Mouse (Mus musculus) hindbrain, embryonic 14.5 days (tissue): ENCODE data around the gene Fam192a. TPM values are rescaled to one million over a fixed set of nuclear protein-coding genes. Genes with fewer than 3 reads are reported as not detected.

Experiments
- ATAC-seq: fragments of 200-750 bp; cut with Nextera tagmentation; 2 replicates; pipeline ENCODE4 v1.8.0; 2017; ENCODE audit warnings: moderate number of reproducible peaks, mild to moderate bottlenecking, moderate TSS enrichment, moderate library complexity; ENCODE audit not compliant: low FRiP score
- DNase-seq: peaks from one replicate; pipeline ENCODE4 v3.0.0-alpha.2; 2015; ENCODE audit warnings: low spot score
- H3K27ac ChIP-seq: fragments of 300-500 bp; sonication (generic); 2 replicates; pipeline ENCODE4 v1.5.1; 2014; ENCODE audit warnings: mild to moderate bottlenecking, moderate library complexity
- H3K27me3 ChIP-seq: fragments of 300-500 bp; sonication (generic); 2 replicates; pipeline ENCODE4 v1.6.1; 2014; ENCODE audit warnings: mild to moderate bottlenecking, low read length, mixed read lengths; ENCODE audit not compliant: control insufficient read depth, insufficient read depth
- H3K36me3 ChIP-seq: fragments of 300-500 bp; sonication (generic); replicated peaks from 2 replicates; pipeline ENCODE4 v1.6.1; 2014; ENCODE audit not compliant: control insufficient read depth, insufficient read depth
- H3K4me1 ChIP-seq: fragments of 300-500 bp; sonication (generic); replicated peaks from 2 replicates; pipeline ENCODE4 v1.6.1; 2014; ENCODE audit warnings: antibody characterized with exemption, low read length, mixed read lengths; ENCODE audit not compliant: control insufficient read depth, insufficient read depth
- H3K4me2 ChIP-seq: fragments of 300-500 bp; sonication (generic); replicated peaks from 2 replicates; pipeline ENCODE4 v1.6.1; 2014; ENCODE audit warnings: mild to moderate bottlenecking, moderate library complexity
- H3K4me3 ChIP-seq: fragments of 300-500 bp; sonication (generic); replicated peaks from 2 replicates; pipeline ENCODE4 v1.5.1; 2014; ENCODE audit warnings: mild to moderate bottlenecking, low read length
- H3K9ac ChIP-seq: fragments of 300-500 bp; sonication (generic); 2 replicates; pipeline ENCODE4 v1.6.1; 2014
- H3K9me3 ChIP-seq: fragments of 300-500 bp; sonication (generic); 2 replicates; pipeline ENCODE4 v1.6.1; 2016; ENCODE audit warnings: low read length; ENCODE audit not compliant: control insufficient read depth
- WGBS: fragments of 180-500 bp; shearing (Covaris S2); extraction: QIAGEN DNeasy Blood & Tissue Kit; methylation state at CpG from one replicate; pipeline ENCODE4 v1.1.7; 2014; 5-methylcytosine and 5-hydroxymethylcytosine counted together
- polyA plus RNA-seq: library from polyadenylated mRNA; unstranded; fragments of >200 nt; fragmentation: Nextera tagmentation; extraction: Ambion mirVana; gene quantifications from 2 replicates; pipeline ENCODE4 v1.2.1, GENCODE M21; 2014

Gene Fam192a
- polyA plus RNA-seq, 1 experiment from 2014 or later, result 75.7 TPM

DNA sequence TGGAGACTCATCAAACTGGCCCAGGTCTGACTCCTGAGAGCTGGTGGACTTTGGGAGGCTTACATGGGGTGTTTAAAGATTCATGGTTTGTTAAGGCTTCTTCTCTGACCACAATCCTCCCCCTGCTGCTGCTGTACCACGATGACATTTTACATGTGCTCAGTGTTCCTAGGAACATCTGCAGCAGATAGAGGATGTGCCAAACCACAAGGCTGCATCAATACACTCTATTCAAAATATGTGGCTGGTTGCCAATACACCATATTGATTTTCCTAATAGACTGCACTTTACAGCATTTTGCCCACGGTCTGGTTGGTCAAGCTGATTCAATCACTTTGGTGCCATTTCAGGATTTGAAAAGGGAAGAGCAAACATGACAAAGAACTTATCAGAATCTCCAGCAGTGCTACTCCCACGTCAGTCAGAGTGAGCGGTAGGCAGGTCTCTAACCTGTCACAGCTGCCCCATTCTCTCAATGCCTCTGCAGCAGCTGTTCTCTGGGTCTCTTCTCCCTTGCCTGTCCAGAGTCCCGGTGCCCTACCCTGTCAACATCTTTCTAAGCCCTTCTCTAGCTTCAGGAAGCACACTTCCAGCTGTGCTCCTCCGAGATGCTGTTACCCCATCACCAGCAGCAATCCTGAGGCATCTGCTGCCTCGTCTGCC, 19.8 kb downstream of the Fam192a start:
- Histone ChIP-seq H3K36me3 (peaks cover 87% of the 10 kb centered on the region), H3K27ac (peak overlapping the region; percentile 38; the same call in 1 of the 2 replicates), H3K9ac (no peak overlapping the region), H3K4me1 (no peaks in the 10 kb centered on the region), H3K27me3 (no peaks in the 10 kb centered on the region), H3K4me3 (no peak overlapping the region), H3K4me2 (no peak overlapping the region), H3K9me3 (no peaks in the 10 kb centered on the region)
- no peak for DNase-seq
- no peak; the same call in 1 of the 2 replicates for ATAC-seq
- 75% methylated on average over 7 of the region's 7 CpGs for WGBS

DNA sequence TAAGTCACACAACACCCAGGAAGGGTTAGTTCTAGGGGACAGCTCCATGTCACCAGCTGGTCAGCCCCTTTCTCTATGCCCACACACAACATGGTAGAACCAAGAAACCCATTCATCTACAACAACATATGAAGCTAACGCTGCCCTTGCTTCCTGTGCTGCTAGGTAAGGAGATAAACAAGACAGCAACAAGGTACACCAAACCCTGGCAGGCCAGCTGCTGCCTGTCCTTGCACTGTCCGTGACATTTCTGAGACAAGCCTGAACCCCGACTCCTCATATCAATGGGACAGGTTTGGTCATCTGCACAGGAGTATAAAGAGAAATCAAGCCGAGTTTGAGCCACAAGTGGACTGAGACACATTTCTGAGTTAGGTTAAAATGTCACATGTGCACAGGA, 26.6 kb downstream of the Fam192a start:
- H3K4me3 ChIP-seq, result no peak overlapping the region
- H3K27me3 ChIP-seq, result no peaks in the 10 kb centered on the region
- WGBS, result 94% methylated on average over 4 of the region's 4 CpGs
- H3K4me2 ChIP-seq, result no peak overlapping the region
- H3K9ac ChIP-seq, result no peak overlapping the region
- no peak for ATAC-seq
- H3K36me3 ChIP-seq, result peaks cover 80% of the 10 kb centered on the region
- 0 out of 2 replicates have a peak overlapping the region, but pooled peaks have one; percentile 77 for H3K27ac ChIP-seq
- DNase-seq, result no peak
- no peaks in the 10 kb centered on the region for H3K4me1 ChIP-seq
- H3K9me3 ChIP-seq, result no peaks in the 10 kb centered on the region

DNA sequence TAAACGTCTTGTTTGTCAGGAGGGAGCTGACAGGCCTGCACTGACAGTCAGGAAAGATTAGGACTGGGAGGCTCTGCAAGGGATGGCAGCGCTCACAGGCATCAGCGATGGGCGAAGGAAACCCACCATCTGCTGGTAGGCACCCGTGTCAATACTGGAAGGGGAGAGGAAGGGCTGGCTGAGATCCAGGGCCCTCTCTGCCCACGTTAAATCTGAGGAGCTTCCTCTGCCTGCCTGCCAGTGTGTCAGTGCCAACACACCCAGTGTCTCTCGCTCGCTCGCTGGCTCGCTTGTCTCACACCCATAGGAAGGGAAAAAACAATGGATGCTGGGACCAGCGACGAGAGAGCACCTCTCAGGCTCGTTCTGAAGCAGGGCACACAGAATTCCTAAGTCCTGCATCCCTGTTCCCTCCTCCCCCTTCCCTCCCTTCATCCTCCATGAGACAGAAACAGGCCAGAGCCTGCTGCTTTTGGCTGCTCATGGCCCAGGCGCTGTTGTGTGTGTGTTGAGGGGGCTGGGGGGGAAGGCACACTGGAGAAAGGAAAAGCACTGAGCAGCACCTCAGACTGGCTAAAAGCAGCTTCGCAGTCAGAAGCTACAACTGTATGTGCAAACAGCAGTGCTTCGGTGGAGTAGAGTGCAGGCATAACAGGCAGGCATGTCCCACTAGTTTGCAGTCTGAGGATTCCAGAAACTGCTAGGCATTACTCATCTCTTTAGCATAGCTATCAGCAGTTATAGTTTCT, 27.5 kb downstream of the Fam192a start:
- Histone ChIP-seq H3K9me3 (no peaks in the 10 kb centered on the region), H3K27me3 (no peaks in the 10 kb centered on the region), H3K27ac (peak overlapping the region; percentile 77), H3K4me2 (no peak overlapping the region), H3K4me1 (no peaks in the 10 kb centered on the region), H3K9ac (no peak overlapping the region), H3K36me3 (peaks cover 73% of the 10 kb centered on the region), H3K4me3 (no peak overlapping the region)
- ATAC-seq, result peak; percentile 76
- DNase-seq, result peak; percentile 60
- WGBS, result 81% methylated on average over 16 of the region's 16 CpGs

DNA sequence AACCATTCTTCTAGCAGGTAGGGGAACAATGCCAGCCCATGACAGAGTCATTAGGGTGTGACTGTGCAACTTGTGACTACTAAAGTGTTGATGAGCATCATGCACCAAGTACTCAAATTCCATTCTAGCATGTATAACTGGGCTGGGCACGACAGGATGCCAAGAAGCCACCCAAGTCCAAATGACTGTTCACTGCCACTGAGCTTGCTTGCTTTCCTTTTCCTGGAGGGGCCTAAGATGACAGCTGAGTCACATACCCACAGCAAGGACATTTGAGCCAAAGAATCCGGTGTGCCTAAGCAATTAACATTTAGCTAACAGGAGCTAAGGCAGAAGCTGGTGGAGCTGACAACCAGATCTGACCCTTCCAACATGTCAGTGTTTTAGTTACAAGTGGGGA, 29.9 kb downstream of the Fam192a start:
- H3K36me3 ChIP-seq, result peaks cover 49% of the 10 kb centered on the region
- H3K27ac ChIP-seq, result no peak overlapping the region
- DNase-seq (no peak), ATAC-seq (no peak)
- no peaks in the 10 kb centered on the region for H3K9me3 ChIP-seq
- H3K27me3 ChIP-seq, result no peaks in the 10 kb centered on the region
- H3K4me3 ChIP-seq, result no peak overlapping the region
- H3K4me1 ChIP-seq, result peaks cover 9% of the 10 kb centered on the region
- H3K4me2 ChIP-seq, result no peak overlapping the region
- WGBS, result 75% methylated on average over 2 of the region's 2 CpGs
- no peak overlapping the region for H3K9ac ChIP-seq

DNA sequence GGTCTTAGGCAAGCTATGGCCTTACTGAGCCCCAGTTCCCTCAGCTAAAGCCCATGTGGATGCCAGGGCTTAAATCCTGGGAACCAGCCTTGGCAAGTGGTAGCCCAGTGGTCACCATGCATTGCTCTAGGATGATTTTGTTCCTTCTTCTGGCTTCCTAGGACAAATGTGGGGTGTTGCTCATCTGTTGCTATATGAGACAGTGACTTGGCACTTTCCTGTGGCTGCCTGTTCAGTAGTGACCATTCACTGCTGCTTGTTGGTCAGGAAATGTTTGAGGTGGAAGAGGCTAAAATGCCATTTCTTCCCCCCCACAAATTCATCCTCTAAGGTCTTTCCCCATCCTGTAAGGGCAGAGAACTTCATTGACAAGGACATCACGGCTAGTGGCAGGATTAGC, 32.4 kb downstream of the Fam192a start:
- Histone ChIP-seq H3K9me3 (no peaks in the 10 kb centered on the region), H3K4me1 (peaks cover 23% of the 10 kb centered on the region), H3K4me2 (no peak overlapping the region), H3K27ac (no peak overlapping the region), H3K27me3 (no peaks in the 10 kb centered on the region), H3K4me3 (no peak overlapping the region), H3K36me3 (peaks cover 24% of the 10 kb centered on the region), H3K9ac (no peak overlapping the region)
- ATAC-seq (no peak), DNase-seq (no peak)
- 52% methylated on average over 1 of the region's 1 CpGs for WGBS

DNA sequence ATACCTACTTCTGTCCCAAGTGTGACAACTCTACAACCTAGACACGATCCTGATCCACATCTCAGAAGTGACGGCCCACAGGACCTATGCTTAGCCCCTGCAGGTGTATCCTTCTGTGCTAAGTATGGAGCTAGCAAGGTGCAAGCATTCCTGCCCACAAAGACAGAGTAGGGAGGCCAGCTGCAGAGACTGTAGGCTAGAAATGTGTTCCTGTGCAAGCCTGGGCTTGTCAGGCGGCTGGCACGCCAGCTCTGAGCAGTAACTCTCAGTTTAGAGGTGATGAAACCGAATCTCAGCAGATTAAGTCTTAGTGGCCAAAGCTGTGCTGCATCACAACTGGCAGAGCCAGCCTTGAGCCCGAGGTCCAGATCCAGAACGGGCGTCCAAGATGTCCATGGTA, 33.7 kb downstream of the Fam192a start:
- no peak for DNase-seq
- Histone ChIP-seq H3K27ac (0 out of 2 replicates have a peak overlapping the region, but pooled peaks have one; percentile 79), H3K4me1 (peaks cover 23% of the 10 kb centered on the region), H3K27me3 (no peaks in the 10 kb centered on the region), H3K9me3 (no peaks in the 10 kb centered on the region), H3K36me3 (peaks cover 11% of the 10 kb centered on the region; the same call in 1 of the 2 replicates), H3K4me2 (no peak overlapping the region), H3K4me3 (no peak overlapping the region), H3K9ac (no peak overlapping the region)
- no peak for ATAC-seq
- WGBS, result 92% methylated on average over 8 of the region's 8 CpGs

DNA sequence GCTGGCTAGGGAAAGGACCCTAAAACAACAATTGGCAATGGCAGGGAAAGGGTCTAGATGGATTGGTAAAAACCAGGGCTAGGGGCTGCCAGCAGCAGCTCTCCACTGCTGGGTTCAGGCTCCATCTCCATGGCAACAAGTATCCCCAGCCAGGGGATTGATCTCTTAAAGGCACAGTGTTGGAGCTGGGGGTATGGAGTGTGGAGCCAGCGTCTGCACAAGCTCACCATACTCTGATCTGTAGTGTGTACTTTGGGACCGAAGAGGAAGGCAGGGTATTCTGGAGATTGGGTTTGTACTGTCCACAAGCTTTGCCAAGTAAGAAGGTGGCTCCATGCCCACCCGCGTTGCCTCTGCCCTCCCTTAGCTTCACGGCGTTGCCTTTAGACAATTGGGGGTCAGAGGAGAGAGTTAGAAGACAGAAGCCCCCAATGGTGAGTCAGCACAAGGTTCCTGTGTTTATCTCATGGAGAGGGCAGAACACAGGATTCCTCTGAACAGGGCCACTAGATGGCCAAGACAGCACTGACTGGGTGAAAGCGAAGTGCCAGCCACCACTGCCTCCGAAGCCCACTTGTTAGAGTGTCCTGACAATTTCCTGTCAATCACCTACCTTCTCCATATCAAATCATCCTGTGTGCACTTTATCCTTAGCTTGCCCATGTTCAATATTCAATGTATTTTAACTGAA, 34.5 kb downstream of the Fam192a start:
- peak; percentile 79 for DNase-seq
- peaks cover 23% of the 10 kb centered on the region for H3K4me1 ChIP-seq
- 0 out of 2 replicates have a peak, but pooled peaks cover 3% of the 10 kb centered on the region for H3K36me3 ChIP-seq
- peak overlapping the region; percentile 35 for H3K4me2 ChIP-seq
- no peaks in the 10 kb centered on the region for H3K27me3 ChIP-seq
- H3K9me3 ChIP-seq, result no peaks in the 10 kb centered on the region
- no peak overlapping the region for H3K9ac ChIP-seq
- ATAC-seq, result peak; percentile 93
- peak overlapping the region; percentile 79 for H3K27ac ChIP-seq
- H3K4me3 ChIP-seq, result no peak overlapping the region
- 37% methylated on average over 8 of the region's 8 CpGs for WGBS

DNA sequence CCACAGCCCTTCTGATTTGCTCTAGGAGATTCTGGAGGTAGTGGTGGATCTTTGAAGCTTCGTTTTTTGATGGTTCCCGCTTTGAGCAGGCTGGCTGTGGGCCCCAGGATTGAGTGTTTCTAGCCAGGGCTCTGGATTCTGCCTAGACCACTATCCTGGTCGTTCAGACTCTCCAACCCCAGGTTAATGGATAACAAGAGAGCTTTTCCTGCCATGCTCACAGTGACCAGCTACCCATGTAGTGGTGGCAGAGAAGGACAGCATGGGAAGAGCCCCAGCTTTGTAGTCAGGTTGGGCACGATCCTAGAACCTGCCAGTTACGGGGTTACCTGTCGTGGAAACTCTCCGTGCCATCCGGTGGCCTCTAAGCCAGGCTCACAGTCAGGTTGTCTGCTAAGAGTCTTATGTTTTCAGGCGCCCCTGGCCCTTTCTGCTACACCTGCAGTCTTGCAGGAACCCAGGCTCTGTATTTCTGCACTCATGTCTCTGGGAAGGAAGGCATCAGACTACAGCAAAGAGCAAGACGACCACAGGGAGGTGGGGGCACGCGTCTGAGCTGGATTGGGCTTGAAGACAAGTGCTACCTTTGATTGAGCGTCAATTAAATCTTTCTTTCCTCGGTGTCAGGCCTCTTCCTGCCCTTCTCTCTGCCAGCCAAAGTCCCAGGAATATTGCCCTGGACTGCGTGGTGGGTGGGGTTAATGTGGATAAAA, 35.2 kb downstream of the Fam192a start:
- 39% methylated on average over 15 of the region's 15 CpGs for WGBS
- Histone ChIP-seq H3K9me3 (no peaks in the 10 kb centered on the region), H3K27me3 (no peaks in the 10 kb centered on the region), H3K4me1 (peaks cover 23% of the 10 kb centered on the region), H3K4me2 (peak overlapping the region; percentile 35), H3K36me3 (no peaks in the 10 kb centered on the region), H3K27ac (peak overlapping the region; percentile 79), H3K9ac (no peak overlapping the region), H3K4me3 (no peak overlapping the region)
- DNase-seq (peak; percentile 33), ATAC-seq (peak; percentile 46)

DNA sequence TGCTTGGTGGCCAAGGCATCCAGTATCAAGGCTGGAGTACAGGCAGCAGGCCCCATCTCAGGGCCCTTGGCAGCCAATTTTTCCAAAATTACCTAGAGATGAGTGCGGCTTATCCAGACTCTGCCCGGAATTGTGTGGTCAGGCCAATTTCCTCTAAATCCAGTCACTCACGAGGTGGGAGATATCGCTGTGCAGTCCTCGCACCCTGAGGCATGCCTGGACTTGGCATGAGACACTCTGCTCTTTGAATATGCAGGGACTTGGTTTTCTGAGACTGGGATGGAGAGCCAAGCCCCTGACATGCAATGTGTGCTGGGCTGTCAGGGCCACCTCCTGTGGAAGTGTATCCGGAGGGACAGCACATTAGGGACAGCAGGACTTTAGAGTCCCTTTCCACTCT, 35.8 kb downstream of the Fam192a start:
- H3K9me3 ChIP-seq, result no peaks in the 10 kb centered on the region
- no peak for ATAC-seq
- DNase-seq, result no peak

More for the DNA sequence above, 35.8 kb downstream of the Fam192a start:
- H3K4me3 ChIP-seq, result no peak overlapping the region
- peaks cover 25% of the 10 kb centered on the region for H3K4me1 ChIP-seq
- WGBS, result 67% methylated on average over 6 of the region's 6 CpGs
- H3K27me3 ChIP-seq, result no peaks in the 10 kb centered on the region
- no peak overlapping the region for H3K4me2 ChIP-seq
- no peaks in the 10 kb centered on the region for H3K36me3 ChIP-seq
- H3K9ac ChIP-seq, result no peak overlapping the region
- peak overlapping the region; percentile 79 for H3K27ac ChIP-seq
